Mouse (Mus musculus) G1E (cell line): ENCODE measurements at regions not wholly inside any gene's neighbourhood (a gene's known extent, or its start where the extent isn't known, plus 50 kb on each side); places are given as distances from the start of the nearest gene placed in this dataset.

Source experiments
- ATAC-seq: 2 replicates; pipeline ENCODE4 v1.8.0; 2016; ENCODE audit warnings: mild to moderate bottlenecking; ENCODE audit not compliant: insufficient number of reproducible peaks, poor library complexity, low FRiP score, severe bottlenecking; ENCODE audit errors: extremely low read depth
- DNase-seq: peaks from one replicate; pipeline ENCODE4 v3.0.0; 2012; ENCODE audit warnings: low spot score
- H3K27me3 ChIP-seq: 2 replicates; pipeline ENCODE4 v1.6.1; 2012; ENCODE audit warnings: mild to moderate bottlenecking, low read length, inconsistent platforms; ENCODE audit not compliant: insufficient read depth
- H3K36me3 ChIP-seq: replicated peaks from 2 replicates; pipeline ENCODE3; 2012; ENCODE audit warnings: mild to moderate bottlenecking, inconsistent platforms
- H3K4me1 ChIP-seq: 2 replicates; pipeline ENCODE4 v1.6.1; 2012; ENCODE audit warnings: low read depth, low read length, inconsistent platforms, mixed read lengths; ENCODE audit not compliant: insufficient read depth
- H3K4me3 ChIP-seq: 2 replicates; pipeline ENCODE4 v1.5.1; 2012; ENCODE audit warnings: low read depth, mild to moderate bottlenecking, inconsistent platforms, low read length, moderate library complexity, mixed read lengths
- H3K9me3 ChIP-seq: replicated peaks from 2 replicates; pipeline ENCODE4 v1.6.1; 2012; ENCODE audit warnings: inconsistent platforms
- CTCF ChIP-seq: IDR thresholded peaks from 2 replicates; pipeline ENCODE4 v1.5.1; 2012; ENCODE audit warnings: low read depth, low read length, inconsistent platforms, mixed read lengths
- GATA1 ChIP-seq: IDR thresholded peaks from 2 replicates; pipeline ENCODE4 v1.6.1; 2012; ENCODE audit warnings: borderline replicate concordance, low read length, inconsistent platforms, mixed read lengths
- GATA2 ChIP-seq: IDR thresholded peaks from 2 replicates; pipeline ENCODE4 v1.6.1; 2012; ENCODE audit warnings: low read depth, low read length, inconsistent platforms, borderline replicate concordance
- POLR2AphosphoS5 ChIP-seq: IDR thresholded peaks from 2 replicates; pipeline ENCODE4 v1.6.1; 2012; ENCODE audit warnings: low read depth, low read length, inconsistent platforms; ENCODE audit not compliant: insufficient replicate concordance
- TAL1 ChIP-seq: conservative IDR thresholded peaks from 2 replicates; pipeline ENCODE4 v1.6.1; 2012; ENCODE audit warnings: low read depth, low read length, inconsistent platforms, mixed read lengths

DNA sequence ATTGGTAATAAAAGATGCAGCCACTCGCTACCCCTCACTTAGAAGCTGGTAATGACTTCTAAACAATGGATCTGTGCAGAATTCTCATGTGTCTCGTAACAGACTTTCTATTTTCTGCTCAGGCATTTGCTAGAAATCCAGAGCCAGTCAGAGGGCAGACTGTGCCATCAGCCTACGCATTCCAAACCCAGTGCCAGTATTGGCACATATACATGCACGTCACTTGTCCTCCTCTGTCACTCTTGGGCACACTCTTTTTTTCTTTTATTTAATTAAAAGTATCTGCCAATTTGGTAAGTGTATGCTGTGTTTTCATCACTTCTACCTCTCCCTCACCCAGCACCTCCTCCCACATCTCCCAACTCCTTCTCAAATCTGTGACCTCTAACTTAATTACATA is 519.6 kb upstream of the Adamts9 start:
- Histone ChIP-seq H3K4me3 (no peak overlapping the region), H3K9me3 (peaks cover 2% of the 10 kb centered on the region; the same call in 1 of the 2 replicates), H3K36me3 (no peaks in the 10 kb centered on the region), H3K4me1 (no peaks in the 10 kb centered on the region), H3K27me3 (no peaks in the 10 kb centered on the region; the same call in 1 of the 2 replicates)
- ATAC-seq, result no peak
- TF ChIP-seq POLR2AphosphoS5, result no peak
- no peak for DNase-seq

DNA sequence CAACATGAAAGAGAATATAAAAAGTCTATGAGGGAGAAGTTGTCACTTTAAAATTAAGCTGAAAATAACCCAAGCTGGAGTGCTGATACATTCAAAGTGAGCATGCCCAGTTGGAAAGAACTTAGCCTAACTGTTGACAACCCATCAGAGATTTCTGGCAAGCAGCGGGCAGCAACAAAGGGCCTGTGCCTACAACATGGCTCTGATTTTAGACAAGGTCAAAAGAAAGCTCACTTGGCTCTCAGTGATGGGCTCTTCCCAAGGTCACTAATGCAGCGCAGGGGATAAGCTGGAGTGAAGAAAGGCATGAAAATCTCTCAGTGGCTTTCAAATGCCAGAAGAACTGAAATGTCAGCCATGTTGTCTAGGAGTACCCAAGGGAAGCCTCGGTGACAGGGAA is 518.1 kb upstream of the Adamts9 start:
- ATAC-seq (no peak), DNase-seq (no peak)
- no peaks in the 10 kb centered on the region; the same call in 1 of the 2 replicates for H3K27me3 ChIP-seq
- TF ChIP-seq GATA1 (no peak), GATA2 (no peak), TAL1 (no peak), CTCF (no peak), POLR2AphosphoS5 (no peak)
- H3K4me1 ChIP-seq, result no peaks in the 10 kb centered on the region
- no peak overlapping the region for H3K4me3 ChIP-seq
- H3K9me3 ChIP-seq, result no peaks in the 10 kb centered on the region
- H3K36me3 ChIP-seq, result no peaks in the 10 kb centered on the region

GRCm38 (mm10) chr6:93457613-93458012 is 514.3 kb upstream of the Adamts9 start:
- Histone ChIP-seq H3K9me3 (no peaks in the 10 kb centered on the region), H3K4me1 (no peaks in the 10 kb centered on the region), H3K4me3 (no peak overlapping the region), H3K27me3 (no peaks in the 10 kb centered on the region), H3K36me3 (no peaks in the 10 kb centered on the region)
- no peak for TF ChIP-seq CTCF
- TF ChIP-seq TAL1, result no peak
- no peak for TF ChIP-seq GATA2
- no peak for TF ChIP-seq GATA1
- no peak for TF ChIP-seq POLR2AphosphoS5
- no peak for ATAC-seq
- DNase-seq, result no peak

DNA sequence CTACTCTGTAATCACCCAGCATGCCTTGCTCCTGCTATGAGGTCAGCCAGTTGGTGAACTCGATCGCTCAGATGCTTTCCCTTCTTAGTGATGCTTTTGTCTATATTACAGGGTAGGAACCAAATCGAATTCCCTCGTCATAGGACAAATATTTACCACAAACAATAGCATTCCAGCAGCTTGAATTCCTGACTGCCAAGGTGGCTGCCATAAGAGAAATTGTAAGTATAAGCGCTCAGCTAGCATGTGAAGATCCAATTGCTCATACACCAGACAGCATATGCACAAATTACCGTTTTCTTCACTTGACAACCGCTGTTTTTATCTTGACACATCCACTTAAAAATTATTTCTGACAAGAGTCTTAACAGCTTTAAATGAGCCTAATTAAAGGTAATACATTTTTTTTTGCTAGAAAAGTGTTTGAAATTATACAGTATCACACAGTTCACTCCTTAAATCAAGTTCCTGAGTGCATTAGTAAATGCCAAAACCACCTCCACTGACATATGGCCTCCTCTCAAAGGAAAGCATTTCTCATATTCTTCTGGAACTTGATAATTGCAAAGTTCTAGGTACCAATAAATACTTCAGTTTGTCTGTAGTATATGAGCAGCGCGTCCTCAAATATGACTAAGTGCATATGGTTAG is 513.2 kb upstream of the Adamts9 start:
- Histone ChIP-seq H3K9me3 (no peaks in the 10 kb centered on the region), H3K36me3 (no peaks in the 10 kb centered on the region), H3K27me3 (no peaks in the 10 kb centered on the region), H3K4me3 (no peak overlapping the region), H3K4me1 (no peaks in the 10 kb centered on the region)
- no peak for TF ChIP-seq POLR2AphosphoS5
- no peak for TF ChIP-seq CTCF
- TF ChIP-seq GATA1, result no peak
- TF ChIP-seq TAL1, result no peak
- TF ChIP-seq GATA2, result no peak
- ATAC-seq (no peak), DNase-seq (no peak)

GRCm38 (mm10) chr6:93445568-93445967 is 502.3 kb upstream of the Adamts9 start:
- Histone ChIP-seq H3K36me3 (no peaks in the 10 kb centered on the region), H3K27me3 (no peaks in the 10 kb centered on the region), H3K9me3 (peaks cover 2% of the 10 kb centered on the region; the same call in 1 of the 2 replicates), H3K4me1 (no peaks in the 10 kb centered on the region), H3K4me3 (no peak overlapping the region)
- ATAC-seq, result no peak
- TF ChIP-seq CTCF (no peak), TAL1 (no peak), GATA2 (no peak), POLR2AphosphoS5 (no peak), GATA1 (no peak)
- DNase-seq, result no peak

GRCm38 (mm10) chr6:93445124-93445523 is 501.8 kb upstream of the Adamts9 start:
- ATAC-seq (no peak), DNase-seq (no peak)
- Histone ChIP-seq H3K27me3 (no peaks in the 10 kb centered on the region), H3K4me1 (no peaks in the 10 kb centered on the region), H3K4me3 (no peak overlapping the region), H3K36me3 (no peaks in the 10 kb centered on the region), H3K9me3 (peaks cover 2% of the 10 kb centered on the region; the same call in 1 of the 2 replicates)
- no peak for TF ChIP-seq GATA1
- TF ChIP-seq GATA2, result no peak
- no peak for TF ChIP-seq POLR2AphosphoS5
- no peak for TF ChIP-seq CTCF
- TF ChIP-seq TAL1, result no peak
